Mouse (Mus musculus): ENCODE measurements around the gene Etl4. TPM values are rescaled to one million over a fixed set of nuclear protein-coding genes. Genes with fewer than 3 reads are reported as not detected.

Etl4 gene
- polyA plus RNA-seq, 1 experiment from 2014 or later = 16.1 TPM

- no peak for TF ChIP-seq CTCF (IDR thresholded peaks at IDR 0.05; ENCODE audit: low read depth)
- Histone ChIP-seq H3K4me3 (ENCODE audit: low read depth, low read length) (no peak overlapping the region), H3K9me3 (ENCODE audit: control insufficient read depth) (no peaks in the 10 kb centered on the region), H3K9ac (ENCODE audit: low read depth, low read length) (no peak overlapping the region), H3K27ac (ENCODE audit: low read depth, low read length) (no peak overlapping the region), H3K27me3 (replicated peaks; ENCODE audit: control insufficient read depth, insufficient read depth, low read length) (no peaks in the 10 kb centered on the region), H3K4me1 (replicated peaks; ENCODE audit: control insufficient read depth, insufficient read depth, low read length) (0 out of 2 replicates have a peak, but pooled peaks cover 7% of the 10 kb centered on the region), H3K36me3 (ENCODE audit: control insufficient read depth, insufficient read depth) (no peaks in the 10 kb centered on the region), H3K4me2 (replicated peaks; ENCODE audit: low read depth) (no peak overlapping the region)
- WGBS = 93% methylated on average over 6 of the region's 6 CpGs
- ATAC-seq = no peak
Observed at GRCm38 (mm10) chr2:20336176-20336575, 426.6 kb downstream of the Etl4 start.

GRCm38 (mm10) chr2:20339016-20339734, 429.6 kb downstream of the Etl4 start:
- 34% methylated on average over 7 of the region's 7 CpGs for WGBS
- no peak for TF ChIP-seq CTCF (IDR thresholded peaks at IDR 0.05; ENCODE audit: low read depth)
- peak overlapping the region; percentile 63 for H3K4me2 ChIP-seq (replicated peaks; ENCODE audit: low read depth)
- no peak overlapping the region for H3K9ac ChIP-seq (ENCODE audit: low read depth, low read length)
- no peak overlapping the region for H3K27ac ChIP-seq (ENCODE audit: low read depth, low read length)
- H3K9me3 ChIP-seq (ENCODE audit: control insufficient read depth) = no peaks in the 10 kb centered on the region
- no peaks in the 10 kb centered on the region for H3K36me3 ChIP-seq (ENCODE audit: control insufficient read depth, insufficient read depth)
- 0 out of 2 replicates have a peak, but pooled peaks cover 7% of the 10 kb centered on the region for H3K4me1 ChIP-seq (replicated peaks; ENCODE audit: control insufficient read depth, insufficient read depth, low read length)
- no peak for ATAC-seq
- no peaks in the 10 kb centered on the region for H3K27me3 ChIP-seq (replicated peaks; ENCODE audit: control insufficient read depth, insufficient read depth, low read length)
- peak overlapping the region; percentile 26 for H3K4me3 ChIP-seq (ENCODE audit: low read depth, low read length)

GRCm38 (mm10) chr2:20339919-20340318, 430.3 kb downstream of the Etl4 start:
- H3K4me3 ChIP-seq (ENCODE audit: low read depth, low read length) = peak overlapping the region; percentile 26
- no peaks in the 10 kb centered on the region for H3K36me3 ChIP-seq (ENCODE audit: control insufficient read depth, insufficient read depth)
- peak overlapping the region; percentile 63 for H3K4me2 ChIP-seq (replicated peaks; ENCODE audit: low read depth)
- peak; percentile 89 for ATAC-seq
- no peak for TF ChIP-seq CTCF (IDR thresholded peaks at IDR 0.05; ENCODE audit: low read depth)
- WGBS = 6% methylated on average over 12 of the region's 12 CpGs
- H3K9ac ChIP-seq (ENCODE audit: low read depth, low read length) = no peak overlapping the region
- no peaks in the 10 kb centered on the region for H3K27me3 ChIP-seq (replicated peaks; ENCODE audit: control insufficient read depth, insufficient read depth, low read length)
- 0 out of 2 replicates have a peak, but pooled peaks cover 7% of the 10 kb centered on the region for H3K4me1 ChIP-seq (replicated peaks; ENCODE audit: control insufficient read depth, insufficient read depth, low read length)
- no peak overlapping the region for H3K27ac ChIP-seq (ENCODE audit: low read depth, low read length)
- H3K9me3 ChIP-seq (ENCODE audit: control insufficient read depth) = no peaks in the 10 kb centered on the region

- H3K27ac ChIP-seq (ENCODE audit: low read depth, low read length) = no peak overlapping the region
- WGBS = 49% methylated on average over 3 of the region's 3 CpGs
- H3K36me3 ChIP-seq (ENCODE audit: control insufficient read depth, insufficient read depth) = no peaks in the 10 kb centered on the region
- no peak overlapping the region for H3K4me2 ChIP-seq (replicated peaks; ENCODE audit: low read depth)
- ATAC-seq = peak; percentile 19; the same call in 1 of the 2 replicates
- no peaks in the 10 kb centered on the region for H3K9me3 ChIP-seq (ENCODE audit: control insufficient read depth)
- no peaks in the 10 kb centered on the region for H3K27me3 ChIP-seq (replicated peaks; ENCODE audit: control insufficient read depth, insufficient read depth, low read length)
- H3K4me1 ChIP-seq (replicated peaks; ENCODE audit: control insufficient read depth, insufficient read depth, low read length) = no peaks in the 10 kb centered on the region
- no peak overlapping the region for H3K4me3 ChIP-seq (ENCODE audit: low read depth, low read length)
- H3K9ac ChIP-seq (ENCODE audit: low read depth, low read length) = no peak overlapping the region
- TF ChIP-seq CTCF (IDR thresholded peaks at IDR 0.05; ENCODE audit: low read depth) = no peak
Observed at GRCm38 (mm10) chr2:20346873-20347272, 437.3 kb downstream of the Etl4 start.

GRCm38 (mm10) chr2:20349268-20349667, 439.7 kb downstream of the Etl4 start:
- 69% methylated on average over 5 of the region's 5 CpGs for WGBS
- Histone ChIP-seq H3K9ac (ENCODE audit: low read depth, low read length) (no peak overlapping the region), H3K4me1 (replicated peaks; ENCODE audit: control insufficient read depth, insufficient read depth, low read length) (no peaks in the 10 kb centered on the region), H3K9me3 (ENCODE audit: control insufficient read depth) (no peaks in the 10 kb centered on the region), H3K27ac (ENCODE audit: low read depth, low read length) (no peak overlapping the region), H3K4me2 (replicated peaks; ENCODE audit: low read depth) (no peak overlapping the region), H3K27me3 (replicated peaks; ENCODE audit: control insufficient read depth, insufficient read depth, low read length) (no peaks in the 10 kb centered on the region), H3K36me3 (ENCODE audit: control insufficient read depth, insufficient read depth) (no peaks in the 10 kb centered on the region), H3K4me3 (ENCODE audit: low read depth, low read length) (no peak overlapping the region)
- no peak for ATAC-seq
- no peak for TF ChIP-seq CTCF (IDR thresholded peaks at IDR 0.05; ENCODE audit: low read depth)

GRCm38 (mm10) chr2:20352796-20353195, 443.2 kb downstream of the Etl4 start:
- no peak for ATAC-seq
- no peak overlapping the region for H3K4me3 ChIP-seq (ENCODE audit: low read depth, low read length)

More at GRCm38 (mm10) chr2:20352796-20353195, 443.2 kb downstream of the Etl4 start:
- Histone ChIP-seq H3K27me3 (replicated peaks; ENCODE audit: control insufficient read depth, insufficient read depth, low read length) (no peaks in the 10 kb centered on the region), H3K27ac (ENCODE audit: low read depth, low read length) (no peak overlapping the region), H3K9ac (ENCODE audit: low read depth, low read length) (no peak overlapping the region), H3K4me2 (replicated peaks; ENCODE audit: low read depth) (no peak overlapping the region), H3K9me3 (ENCODE audit: control insufficient read depth) (no peaks in the 10 kb centered on the region), H3K4me1 (replicated peaks; ENCODE audit: control insufficient read depth, insufficient read depth, low read length) (no peaks in the 10 kb centered on the region), H3K36me3 (ENCODE audit: control insufficient read depth, insufficient read depth) (no peaks in the 10 kb centered on the region)
- TF ChIP-seq CTCF (IDR thresholded peaks at IDR 0.05; ENCODE audit: low read depth) = no peak
